Mouse (Mus musculus): ENCODE data around the gene Bnc2.

GRCm38 (mm10) chr4:84431677-84432515 lies 243.2 kb downstream of the Bnc2 start:
- TF ChIP-seq CTCF (IDR thresholded peaks at IDR 0.05; ENCODE audit: low read depth) (no peak), EP300 (IDR thresholded peaks at IDR 0.05; ENCODE audit: low read depth) (no peak)
